Mouse (Mus musculus) skeletal muscle tissue, adult 2 months (tissue): ENCODE data around the gene Lysmd1.
"Not testable (repeated sequence)": the region's sequence is repeated elsewhere in the genome, so short reads cannot be mapped to it uniquely, and the experiment has no call there.

Source experiments
- DNase-seq: peaks from one replicate; pipeline ENCODE4 v3.0.0-alpha.2; 2012; ENCODE audit warnings: low read depth, low spot score

Lysmd1 gene

GRCm38 (mm10) chr3:95133680-95134101 lies at the start of gene Lysmd1, which contains the start of gene Scnm1:
Gene Lysmd1, plus strand, starts transcription at chr3:95134088.
Gene Scnm1, minus strand, starts transcription at chr3:95134011.
- peak; percentile 92 for DNase-seq

DNA sequence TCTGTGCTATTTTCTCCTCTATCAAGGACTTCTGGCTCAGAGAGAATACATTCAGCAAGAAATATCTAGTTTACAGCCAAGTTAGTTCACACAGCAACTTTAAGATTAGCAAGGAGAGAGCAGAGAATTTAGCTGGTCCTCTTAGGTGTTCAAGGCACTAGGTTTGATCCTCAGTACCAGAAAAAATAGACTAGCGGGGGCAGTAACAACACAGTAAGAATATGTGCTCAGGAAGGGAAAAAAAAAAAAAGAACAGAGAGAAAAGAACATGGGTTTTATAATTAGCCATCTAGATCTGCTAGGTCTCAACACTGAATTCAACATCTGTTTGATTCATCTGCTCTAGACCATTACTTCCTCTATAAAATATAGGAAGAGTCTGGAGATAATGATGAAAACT lies 45.8 kb upstream of the Lysmd1 start:
- no peak for DNase-seq

DNA sequence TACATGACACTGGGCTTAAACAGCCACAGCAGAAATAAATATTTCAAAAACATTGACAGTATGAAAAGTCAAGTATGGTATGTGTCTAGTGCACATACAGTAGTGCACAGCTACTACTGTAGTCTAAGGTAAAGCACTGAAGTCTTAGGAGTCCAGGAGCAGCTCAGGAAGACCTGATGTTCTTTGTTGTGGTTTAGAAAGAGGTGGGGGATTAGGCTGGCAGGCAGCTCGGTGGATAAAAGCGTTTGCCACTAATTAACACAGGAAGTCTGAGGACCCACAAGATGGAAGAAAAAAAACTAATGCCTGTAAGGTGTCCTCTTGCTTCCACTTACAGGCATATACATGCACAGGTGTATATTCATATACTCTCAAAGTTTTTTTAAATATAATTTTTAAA lies 33.0 kb upstream of the Lysmd1 start:
- DNase-seq, result no peak

- DNase-seq, result no peak
Observed at GRCm38 (mm10) chr3:95105121-95105520, 28.8 kb upstream of the Lysmd1 start.

DNA sequence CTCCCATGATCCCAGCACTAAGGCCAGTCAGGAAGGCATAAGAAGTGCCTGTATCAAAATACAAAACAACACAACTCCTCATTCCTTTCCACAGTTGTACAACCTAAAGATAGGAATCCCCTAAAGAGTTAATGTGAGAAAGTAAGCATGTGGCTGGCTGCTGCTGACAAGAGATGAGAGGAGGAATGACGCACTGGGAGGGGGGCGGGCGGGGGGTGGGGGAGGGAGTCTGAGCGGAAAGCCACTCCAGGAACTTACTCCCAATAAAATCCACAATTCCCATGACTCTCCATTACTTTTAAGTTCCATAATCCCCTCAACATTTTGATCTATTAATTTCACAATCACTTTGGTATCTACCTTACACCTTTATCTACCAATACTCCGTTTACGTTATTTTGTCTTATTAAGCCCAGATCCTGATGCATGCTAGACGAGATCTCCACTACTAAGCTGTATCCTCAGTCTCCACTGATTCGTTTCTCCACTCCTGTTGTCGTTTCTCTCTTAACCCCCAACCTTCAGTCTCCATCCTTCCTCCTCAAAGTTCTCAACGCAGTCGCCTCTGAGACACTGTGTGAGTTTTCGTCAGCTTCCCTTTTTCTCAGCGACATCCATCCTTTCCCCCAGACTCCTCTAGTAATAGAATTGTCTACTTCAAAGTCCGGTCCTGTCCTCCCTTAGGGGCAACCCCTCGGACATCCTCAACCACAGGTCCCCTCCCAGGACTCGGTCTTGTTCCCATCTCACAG lies 28.1 kb upstream of the Lysmd1 start:
- DNase-seq, result no peak

DNA sequence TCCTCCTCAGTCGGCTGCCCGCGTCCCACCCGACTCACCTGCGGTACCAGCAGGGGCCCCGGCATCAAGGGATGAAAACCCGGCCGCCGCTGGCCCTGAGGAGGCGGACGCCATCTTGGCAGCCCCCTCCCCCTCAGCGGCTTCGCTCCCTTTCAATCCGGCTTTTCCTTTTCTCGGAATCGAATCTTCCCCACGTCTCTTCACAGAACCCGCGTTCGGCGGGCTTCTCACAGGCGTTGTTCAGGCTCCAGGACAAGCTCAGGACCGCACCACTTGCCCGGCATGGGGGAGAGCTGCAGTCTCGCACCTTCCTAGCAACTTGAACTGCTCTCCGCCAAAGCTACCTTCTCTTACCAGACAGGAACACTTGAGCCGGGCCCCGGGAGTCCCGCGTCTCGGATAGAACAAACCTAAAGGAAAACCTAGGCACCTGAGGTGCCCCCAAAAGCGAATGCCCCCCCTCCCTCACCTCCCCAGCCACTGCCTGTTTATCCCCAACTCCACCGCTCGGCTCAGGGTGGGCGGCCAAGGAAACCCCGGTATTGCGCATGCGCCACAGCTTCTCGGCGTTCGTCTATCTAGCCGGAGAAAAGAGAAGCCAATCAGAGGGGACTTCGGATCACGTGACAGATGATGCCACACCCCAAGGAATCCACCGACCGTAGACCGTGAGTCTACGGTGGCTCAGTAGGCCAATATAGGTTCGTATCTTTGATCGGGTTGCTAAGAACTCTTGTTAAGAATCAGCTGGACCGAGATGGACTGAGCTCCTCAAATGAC lies 27.4 kb upstream of the Lysmd1 start, which contains the start of gene Pip5k1a:
Pip5k1a (minus strand) TSS at position 593 of the 780 bp plus-strand sequence.
- DNase-seq, result peak; percentile 100

DNA sequence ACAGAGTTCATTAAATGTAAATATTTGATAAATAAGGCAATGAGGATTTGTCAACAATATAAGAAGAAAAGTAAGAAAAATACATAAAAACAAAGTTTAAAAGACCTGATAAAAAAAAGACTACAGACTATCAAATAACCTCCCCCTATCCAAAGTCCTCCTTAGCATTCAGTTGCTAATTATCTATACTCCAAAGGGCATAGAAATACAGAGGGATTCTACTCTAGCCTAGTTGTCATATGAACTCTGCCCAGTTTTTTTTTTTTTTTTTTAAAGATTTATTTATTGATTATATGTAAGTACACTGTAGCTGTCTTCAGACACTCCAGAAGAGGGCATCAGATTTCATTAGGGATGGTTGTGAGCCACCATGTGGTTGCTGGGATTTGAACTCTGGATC lies 26.6 kb upstream of the Lysmd1 start:
- not testable (repeated sequence) for DNase-seq

DNA sequence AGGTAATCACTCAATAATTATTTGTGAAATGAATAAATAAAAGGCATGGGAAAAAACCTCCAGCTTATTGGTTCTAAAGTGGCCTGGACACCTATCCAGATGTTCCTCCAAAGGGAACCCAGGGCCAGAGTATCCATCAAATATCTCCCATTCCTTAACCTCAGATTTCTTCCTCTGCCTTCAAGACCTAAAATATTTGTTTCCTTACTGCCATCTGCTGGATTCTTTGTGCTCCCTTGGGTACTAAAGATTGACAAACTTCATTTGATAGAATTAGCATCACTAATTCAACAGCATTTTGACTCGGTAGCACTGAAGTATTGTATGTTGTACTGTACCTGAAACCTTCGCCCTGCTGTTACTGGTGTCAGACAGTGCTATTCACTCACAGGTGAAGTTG lies 26.0 kb upstream of the Lysmd1 start:
- no peak for DNase-seq

GRCm38 (mm10) chr3:95110911-95111726 lies 22.8 kb upstream of the Lysmd1 start, which contains the start of gene Vps72:
Gene Vps72, plus strand, starts transcription at chr3:95111022.
- DNase-seq, result peak; percentile 87

- DNase-seq, result no peak
Observed at GRCm38 (mm10) chr3:95112760-95113159, 21.1 kb upstream of the Lysmd1 start.

DNA sequence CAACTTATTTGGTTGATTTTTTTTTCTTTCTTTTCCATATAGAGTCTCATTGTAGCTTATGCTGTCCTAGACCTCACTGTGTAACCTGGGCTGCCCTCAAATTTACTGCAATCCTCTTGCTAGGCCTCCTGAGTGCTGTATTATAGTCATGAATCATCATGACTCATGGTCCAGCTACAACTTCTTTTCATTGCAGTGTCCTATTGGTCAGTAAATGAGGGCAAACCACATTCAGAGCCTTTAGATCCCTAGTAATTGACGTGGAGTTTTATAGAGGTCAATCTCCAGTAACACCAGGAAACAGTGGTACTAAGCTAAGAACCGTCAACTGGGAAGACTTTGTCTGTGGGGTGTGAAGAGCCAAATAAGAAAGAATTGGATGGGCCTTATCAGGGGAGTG lies 16.1 kb upstream of the Lysmd1 start:
- DNase-seq, result no peak

DNA sequence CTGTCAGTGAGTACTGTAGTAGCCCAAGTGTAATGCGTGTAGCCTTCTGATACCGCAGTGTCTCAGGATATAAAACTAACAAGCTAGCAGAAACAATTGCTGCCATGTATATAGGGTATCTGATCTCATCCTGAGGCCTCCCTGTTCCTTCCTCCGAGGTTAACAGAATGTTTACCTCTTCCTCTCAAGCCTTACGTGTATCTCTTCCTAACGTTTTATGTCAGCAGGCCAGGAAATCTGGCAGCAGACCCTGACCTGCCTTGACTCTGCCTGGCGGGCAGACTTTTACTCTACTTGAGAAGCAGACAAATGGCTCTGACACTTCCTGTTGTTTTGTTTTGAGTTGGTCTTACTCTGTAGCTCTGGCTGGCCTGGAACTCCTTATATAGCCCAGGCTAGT lies 12.3 kb upstream of the Lysmd1 start:
- DNase-seq, result no peak

GRCm38 (mm10) chr3:95124246-95124645 lies 9.6 kb upstream of the Lysmd1 start, which contains the start of gene Tmod4:
Gene Tmod4, plus strand, starts transcription at chr3:95124476.
- DNase-seq, result peak; percentile 89

DNA sequence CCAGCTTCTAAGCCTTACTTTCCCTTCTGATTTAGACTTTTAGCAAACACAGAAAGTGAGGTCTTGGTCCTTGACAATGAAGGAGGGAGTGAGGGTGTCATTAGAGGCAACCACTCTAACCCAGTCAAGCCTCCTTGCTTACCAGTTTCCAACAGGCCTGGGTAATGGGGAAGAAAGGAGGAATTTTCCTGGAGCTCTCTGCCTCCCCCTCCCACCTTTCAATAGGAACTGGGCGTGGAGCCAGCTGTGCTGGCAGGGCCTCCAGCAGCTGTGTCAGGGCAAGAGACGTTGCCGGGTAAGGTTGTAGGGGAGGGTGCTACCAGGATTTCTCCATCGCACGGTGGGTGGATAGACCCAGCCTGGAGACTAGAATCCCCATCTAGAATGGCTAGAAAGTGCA lies 8.9 kb upstream of the Lysmd1 start:
- peak; percentile 85 for DNase-seq

GRCm38 (mm10) chr3:95129226-95129651 lies 4.6 kb upstream of the Lysmd1 start:
- peak; percentile 88 for DNase-seq

DNA sequence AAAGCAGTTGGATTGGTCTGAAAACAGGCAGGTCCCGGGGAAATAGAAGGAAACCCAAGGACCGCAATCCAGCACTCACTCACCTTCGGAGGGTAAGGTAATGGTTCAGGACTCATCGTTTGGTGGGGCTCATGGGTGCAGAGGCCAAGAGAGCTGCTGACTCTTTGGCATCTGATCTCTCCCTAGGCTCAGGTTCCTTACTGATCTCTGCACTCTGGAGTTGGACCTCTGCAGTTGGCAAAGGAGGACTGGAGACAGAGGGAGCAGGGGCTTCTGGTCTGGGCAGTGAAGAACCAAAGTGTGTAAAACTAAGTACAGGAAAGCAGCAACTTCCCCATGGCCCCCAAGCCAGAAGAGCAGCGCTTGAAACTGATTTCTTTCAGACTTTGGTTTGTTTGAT lies 3.8 kb upstream of the Lysmd1 start:
- peak; percentile 80 for DNase-seq

- DNase-seq, result not testable (repeated sequence)
Observed at GRCm38 (mm10) chr3:95132389-95132788, 1.5 kb upstream of the Lysmd1 start.

DNA sequence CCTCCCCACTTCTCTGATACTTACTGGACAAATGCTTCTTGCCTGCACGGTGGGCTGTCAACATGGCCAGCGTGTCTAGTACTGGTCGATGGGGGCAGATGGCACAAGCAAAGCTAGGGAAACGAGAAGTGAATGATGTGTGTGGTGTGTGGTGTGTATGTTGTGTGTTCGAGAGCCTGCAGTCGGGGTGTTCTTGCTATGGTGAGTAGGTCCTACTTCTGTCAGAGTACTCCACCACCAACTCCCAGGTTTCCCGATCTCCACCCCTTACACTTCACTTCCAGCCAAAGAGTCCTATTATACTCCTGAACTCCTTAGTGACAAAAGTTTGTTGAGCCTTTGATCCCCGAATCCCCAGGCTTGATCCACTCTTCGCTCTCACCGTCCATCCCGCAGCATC lies 712 bp upstream of the Lysmd1 start:
- DNase-seq, result no peak

DNA sequence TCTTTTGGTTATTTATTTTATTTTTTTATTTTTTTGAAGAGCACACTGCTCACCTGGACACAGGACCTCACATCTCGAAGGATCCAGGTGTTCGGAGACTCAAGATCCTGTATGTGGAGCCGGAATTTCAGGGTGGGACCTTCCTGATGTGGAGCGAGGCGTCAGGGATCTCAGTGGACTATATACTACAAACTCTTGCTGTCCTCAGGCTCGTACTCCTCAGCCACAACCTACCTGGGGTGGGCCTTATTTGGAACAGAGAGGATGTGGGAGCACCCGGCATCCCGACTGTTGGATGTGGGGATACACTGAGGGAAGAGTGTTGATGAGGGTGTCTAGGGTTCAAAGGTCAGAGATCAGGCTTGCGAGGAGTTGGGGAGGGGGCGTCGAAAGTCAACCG lies 245 bp downstream of the Lysmd1 start:
- not testable (repeated sequence) for DNase-seq

DNA sequence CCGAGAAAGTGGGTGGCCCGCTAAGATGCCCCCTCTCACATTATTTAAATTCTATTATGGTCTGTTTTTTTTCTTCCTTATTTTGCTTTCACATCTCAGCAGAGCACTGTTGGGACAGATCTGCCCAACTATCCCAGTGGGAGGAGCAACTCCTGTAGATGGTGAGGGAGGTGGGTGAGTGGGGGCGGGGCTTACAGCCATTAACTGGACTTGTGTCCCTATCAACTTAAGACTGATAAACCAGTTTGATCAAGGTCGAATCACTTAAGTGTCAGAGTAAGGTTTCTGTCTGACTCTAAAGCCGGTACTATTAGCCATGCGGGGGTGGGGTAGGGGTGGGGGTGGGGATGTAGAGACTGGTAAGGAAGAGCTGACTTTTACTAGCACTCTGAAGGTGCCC lies 1.1 kb downstream of the Lysmd1 start:
- no peak for DNase-seq

- no peak for DNase-seq
Observed at GRCm38 (mm10) chr3:95135433-95136052, 1.7 kb downstream of the Lysmd1 start.
